Mouse (Mus musculus): ENCODE data around the gene 9130019O22Rik.
"Not testable (repeated sequence)": the region's sequence is repeated elsewhere in the genome, so short reads cannot be mapped to it uniquely, and the experiment has no call there.

9130019O22Rik gene

GRCm38 (mm10) chr7:127375271-127376245 is 11.4 kb downstream of the 9130019O22Rik start, which contains the start of gene Zfp747:
Zfp747 (minus strand) TSS chr7:127376050.
- DNase-seq = peak; percentile 95

GRCm38 (mm10) chr7:127371870-127372269 is 15.1 kb downstream of the 9130019O22Rik start:
- DNase-seq = not testable (repeated sequence)

GRCm38 (mm10) chr7:127371213-127371612 is 15.8 kb downstream of the 9130019O22Rik start:
- no peak for DNase-seq

GRCm38 (mm10) chr7:127366249-127366648 is 20.7 kb downstream of the 9130019O22Rik start:
- no peak for DNase-seq

- DNase-seq = no peak
Observed at GRCm38 (mm10) chr7:127364166-127364565, 22.8 kb downstream of the 9130019O22Rik start.

- peak; percentile 41 for DNase-seq
Observed at GRCm38 (mm10) chr7:127363475-127363921, 23.5 kb downstream of the 9130019O22Rik start.

GRCm38 (mm10) chr7:127362418-127362817 is 24.5 kb downstream of the 9130019O22Rik start:
- DNase-seq = not testable (repeated sequence)

GRCm38 (mm10) chr7:127361449-127361848 is 25.5 kb downstream of the 9130019O22Rik start:
- no peak for DNase-seq

GRCm38 (mm10) chr7:127360265-127360664 is 26.7 kb downstream of the 9130019O22Rik start:
- DNase-seq = no peak

GRCm38 (mm10) chr7:127358472-127358871 is 28.5 kb downstream of the 9130019O22Rik start:
- DNase-seq = no peak

- DNase-seq = no peak
Observed at GRCm38 (mm10) chr7:127357871-127358270, 29.1 kb downstream of the 9130019O22Rik start.

- no peak for DNase-seq
Observed at GRCm38 (mm10) chr7:127355796-127356195, 31.2 kb downstream of the 9130019O22Rik start.

- no peak for DNase-seq
Observed at GRCm38 (mm10) chr7:127351230-127352004, 35.5 kb downstream of the 9130019O22Rik start.

GRCm38 (mm10) chr7:127346676-127347075 is 40.3 kb downstream of the 9130019O22Rik start:
- DNase-seq = no peak

GRCm38 (mm10) chr7:127345512-127346325 is 41.2 kb downstream of the 9130019O22Rik start, which contains the start of gene Zfp768:
Zfp768 (minus strand) TSS chr7:127345589.
- DNase-seq = peak; percentile 86

- DNase-seq = peak; percentile 32
Observed at GRCm38 (mm10) chr7:127345092-127345491, 41.9 kb downstream of the 9130019O22Rik start.

GRCm38 (mm10) chr7:127344371-127344770 is 42.6 kb downstream of the 9130019O22Rik start:
- no peak for DNase-seq

- no peak for DNase-seq
Observed at GRCm38 (mm10) chr7:127343351-127344019, 43.5 kb downstream of the 9130019O22Rik start.

GRCm38 (mm10) chr7:127342888-127343287 is 44.1 kb downstream of the 9130019O22Rik start:
- no peak for DNase-seq

- peak; percentile 18 for DNase-seq
Observed at GRCm38 (mm10) chr7:127342332-127342731, 44.6 kb downstream of the 9130019O22Rik start.

GRCm38 (mm10) chr7:127341861-127342260 is 45.1 kb downstream of the 9130019O22Rik start:
- DNase-seq = not testable (repeated sequence)

- no peak for DNase-seq
Observed at GRCm38 (mm10) chr7:127341356-127341755, 45.6 kb downstream of the 9130019O22Rik start.
